Mouse (Mus musculus): ENCODE measurements at regions not wholly inside any gene's neighbourhood (a gene's known extent, or its start where the extent isn't known, plus 50 kb on each side); places are given as distances from the start of the nearest gene placed in this dataset.

- H3K4me2 ChIP-seq (replicated peaks; ENCODE audit: low read depth): no peak overlapping the region
- no peak for ATAC-seq
- no peak overlapping the region for H3K9ac ChIP-seq (ENCODE audit: low read depth, low read length)
- H3K4me3 ChIP-seq (ENCODE audit: low read depth, low read length): no peak overlapping the region
- no peak overlapping the region for H3K27ac ChIP-seq (ENCODE audit: low read depth, low read length)
- H3K4me1 ChIP-seq (replicated peaks; ENCODE audit: control insufficient read depth, insufficient read depth, low read length): no peaks in the 10 kb centered on the region
- H3K36me3 ChIP-seq (ENCODE audit: control insufficient read depth, insufficient read depth): no peaks in the 10 kb centered on the region
- H3K27me3 ChIP-seq (replicated peaks; ENCODE audit: control insufficient read depth, insufficient read depth, low read length): no peaks in the 10 kb centered on the region
- TF ChIP-seq CTCF (IDR thresholded peaks at IDR 0.05; ENCODE audit: low read depth): no peak
- WGBS: 54% methylated on average over 1 of the region's 1 CpGs
- H3K9me3 ChIP-seq (ENCODE audit: control insufficient read depth): no peaks in the 10 kb centered on the region
Measured at GRCm38 (mm10) chr7:36324035-36324434, 373.9 kb upstream of the Tshz3 start.

GRCm38 (mm10) chr7:36322181-36322580 is 375.7 kb upstream of the Tshz3 start:
- no peak for TF ChIP-seq CTCF (IDR thresholded peaks at IDR 0.05; ENCODE audit: low read depth)

GRCm38 (mm10) chr7:36317466-36318212 is 380.3 kb upstream of the Tshz3 start:
- 62% methylated on average over 3 of the region's 3 CpGs for WGBS
- no peak for ATAC-seq
- H3K36me3 ChIP-seq (ENCODE audit: control insufficient read depth, insufficient read depth): no peaks in the 10 kb centered on the region
- no peak overlapping the region for H3K4me3 ChIP-seq (ENCODE audit: low read depth, low read length)
- no peak overlapping the region for H3K9ac ChIP-seq (ENCODE audit: low read depth, low read length)
- no peaks in the 10 kb centered on the region for H3K9me3 ChIP-seq (ENCODE audit: control insufficient read depth)
- H3K4me1 ChIP-seq (replicated peaks; ENCODE audit: control insufficient read depth, insufficient read depth, low read length): no peaks in the 10 kb centered on the region
- H3K4me2 ChIP-seq (replicated peaks; ENCODE audit: low read depth): no peak overlapping the region
- H3K27ac ChIP-seq (ENCODE audit: low read depth, low read length): no peak overlapping the region
- no peaks in the 10 kb centered on the region for H3K27me3 ChIP-seq (replicated peaks; ENCODE audit: control insufficient read depth, insufficient read depth, low read length)
- TF ChIP-seq CTCF (IDR thresholded peaks at IDR 0.05; ENCODE audit: low read depth): 0 out of 2 replicates have a peak, but pooled peaks have one; percentile 16

More at GRCm38 (mm10) chr7:36322181-36322580, 375.7 kb upstream of the Tshz3 start:
- H3K27me3 ChIP-seq (replicated peaks; ENCODE audit: control insufficient read depth, insufficient read depth, low read length): no peaks in the 10 kb centered on the region
- H3K9ac ChIP-seq (ENCODE audit: low read depth, low read length): no peak overlapping the region
- 35% methylated on average over 4 of the region's 4 CpGs for WGBS
- H3K27ac ChIP-seq (ENCODE audit: low read depth, low read length): no peak overlapping the region
- ATAC-seq: no peak
- no peaks in the 10 kb centered on the region for H3K36me3 ChIP-seq (ENCODE audit: control insufficient read depth, insufficient read depth)
- H3K4me1 ChIP-seq (replicated peaks; ENCODE audit: control insufficient read depth, insufficient read depth, low read length): no peaks in the 10 kb centered on the region
- H3K4me2 ChIP-seq (replicated peaks; ENCODE audit: low read depth): no peak overlapping the region
- no peaks in the 10 kb centered on the region for H3K9me3 ChIP-seq (ENCODE audit: control insufficient read depth)
- H3K4me3 ChIP-seq (ENCODE audit: low read depth, low read length): no peak overlapping the region

GRCm38 (mm10) chr7:36313751-36314150 is 384.2 kb upstream of the Tshz3 start:
- 87% methylated on average over 1 of the region's 1 CpGs for WGBS
- H3K27me3 ChIP-seq (replicated peaks; ENCODE audit: control insufficient read depth, insufficient read depth, low read length): no peaks in the 10 kb centered on the region
- no peak overlapping the region for H3K4me3 ChIP-seq (ENCODE audit: low read depth, low read length)
- TF ChIP-seq CTCF (IDR thresholded peaks at IDR 0.05; ENCODE audit: low read depth): no peak
- no peaks in the 10 kb centered on the region for H3K4me1 ChIP-seq (replicated peaks; ENCODE audit: control insufficient read depth, insufficient read depth, low read length)
- H3K9ac ChIP-seq (ENCODE audit: low read depth, low read length): no peak overlapping the region
- H3K27ac ChIP-seq (ENCODE audit: low read depth, low read length): no peak overlapping the region
- no peaks in the 10 kb centered on the region for H3K9me3 ChIP-seq (ENCODE audit: control insufficient read depth)
- no peak for ATAC-seq
- no peaks in the 10 kb centered on the region for H3K36me3 ChIP-seq (ENCODE audit: control insufficient read depth, insufficient read depth)
- no peak overlapping the region for H3K4me2 ChIP-seq (replicated peaks; ENCODE audit: low read depth)

GRCm38 (mm10) chr7:36309761-36310605 is 387.9 kb upstream of the Tshz3 start:
- Histone ChIP-seq H3K4me2 (replicated peaks; ENCODE audit: low read depth) (no peak overlapping the region), H3K27me3 (replicated peaks; ENCODE audit: control insufficient read depth, insufficient read depth, low read length) (no peaks in the 10 kb centered on the region), H3K9ac (ENCODE audit: low read depth, low read length) (no peak overlapping the region), H3K9me3 (ENCODE audit: control insufficient read depth) (no peaks in the 10 kb centered on the region), H3K27ac (ENCODE audit: low read depth, low read length) (no peak overlapping the region), H3K4me3 (ENCODE audit: low read depth, low read length) (no peak overlapping the region), H3K36me3 (ENCODE audit: control insufficient read depth, insufficient read depth) (no peaks in the 10 kb centered on the region), H3K4me1 (replicated peaks; ENCODE audit: control insufficient read depth, insufficient read depth, low read length) (no peaks in the 10 kb centered on the region)
- ATAC-seq: no peak
- TF ChIP-seq CTCF (IDR thresholded peaks at IDR 0.05; ENCODE audit: low read depth): no peak
- WGBS: 87% methylated on average over 5 of the region's 5 CpGs

GRCm38 (mm10) chr7:36308726-36309125 is 389.2 kb upstream of the Tshz3 start:
- 90% methylated on average over 9 of the region's 9 CpGs for WGBS
- Histone ChIP-seq H3K4me3 (ENCODE audit: low read depth, low read length) (no peak overlapping the region), H3K4me1 (replicated peaks; ENCODE audit: control insufficient read depth, insufficient read depth, low read length) (no peaks in the 10 kb centered on the region), H3K9me3 (ENCODE audit: control insufficient read depth) (no peaks in the 10 kb centered on the region), H3K9ac (ENCODE audit: low read depth, low read length) (no peak overlapping the region), H3K27me3 (replicated peaks; ENCODE audit: control insufficient read depth, insufficient read depth, low read length) (no peaks in the 10 kb centered on the region), H3K4me2 (replicated peaks; ENCODE audit: low read depth) (no peak overlapping the region), H3K27ac (ENCODE audit: low read depth, low read length) (no peak overlapping the region), H3K36me3 (ENCODE audit: control insufficient read depth, insufficient read depth) (no peaks in the 10 kb centered on the region)
- ATAC-seq: no peak
- TF ChIP-seq CTCF (IDR thresholded peaks at IDR 0.05; ENCODE audit: low read depth): no peak
